Mouse (Mus musculus): ENCODE measurements around the gene Icam2.
"Not testable (repeated sequence)": the region's sequence is repeated elsewhere in the genome, so short reads cannot be mapped to it uniquely, and the experiment has no call there.

- not testable (repeated sequence) for TF ChIP-seq POLR2AphosphoS5 (IDR thresholded peaks at IDR 0.05; ENCODE audit: insufficient replicate concordance, low read depth, low read length); CTCF (IDR thresholded peaks at IDR 0.05; ENCODE audit: low read depth, low read length); GATA1 (IDR thresholded peaks at IDR 0.05; ENCODE audit: borderline replicate concordance, low read length); TAL1 (conservative IDR thresholded peaks at IDR 0.05; ENCODE audit: low read depth, low read length)
Observed at GRCm38 (mm10) chr11:106394055-106394454, 6.2 kb upstream of the Icam2 start.

Data from G1E (cell line).